Mouse (Mus musculus) testis, adult 2 months (tissue): ENCODE results near the gene H2-DMa.

ENCODE experiments used
- CTCF ChIP-seq: fragments of 200-500 bp; IDR thresholded peaks from 2 replicates; pipeline ENCODE4 v1.5.1; 2012; ENCODE audit warnings: low read depth, mild to moderate bottlenecking, inconsistent platforms, low read length, moderate library complexity; ENCODE audit not compliant: control insufficient read depth, insufficient read depth, insufficient replicate concordance
- POLR2A ChIP-seq: fragments of 200-500 bp; IDR thresholded peaks from 2 replicates; pipeline ENCODE4 v1.6.1; 2012; ENCODE audit warnings: low read depth, mild to moderate bottlenecking, inconsistent platforms, low read length, moderate library complexity; ENCODE audit not compliant: control insufficient read depth

- TF ChIP-seq POLR2A (no peak), CTCF (no peak)
Measured at GRCm38 (mm10) chr17:34107109-34107867, 12.1 kb upstream of the H2-DMa start.
